Mouse (Mus musculus) forebrain, embryonic 15.5 days (tissue): ENCODE data around the gene Zfp69. TPM values are rescaled to one million over a fixed set of nuclear protein-coding genes. Genes with fewer than 3 reads are reported as not detected.

Experiments
- ATAC-seq: fragments of 200-750 bp; cut with Nextera tagmentation; replicated peaks from 2 replicates; pipeline ENCODE4 v1.8.0; 2017; ENCODE audit warnings: mild to moderate bottlenecking, moderate TSS enrichment, moderate library complexity
- H3K27ac ChIP-seq: fragments of 300-500 bp; sonication (generic); replicated peaks from 2 replicates; pipeline ENCODE4 v1.5.1; 2015; ENCODE audit warnings: mild to moderate bottlenecking, inconsistent platforms
- H3K27me3 ChIP-seq: fragments of 300-500 bp; sonication (generic); 2 replicates; pipeline ENCODE4 v1.6.1; 2015; ENCODE audit warnings: inconsistent platforms
- H3K36me3 ChIP-seq: fragments of 300-500 bp; sonication (generic); 2 replicates; pipeline ENCODE4 v1.6.1; 2015; ENCODE audit warnings: mild to moderate bottlenecking, inconsistent platforms
- H3K4me1 ChIP-seq: fragments of 300-500 bp; sonication (generic); 2 replicates; pipeline ENCODE4 v1.6.1; 2015; ENCODE audit warnings: inconsistent platforms
- H3K4me2 ChIP-seq: fragments of 300-500 bp; sonication (generic); replicated peaks from 2 replicates; pipeline ENCODE4 v1.6.1; 2015; ENCODE audit warnings: mild to moderate bottlenecking, inconsistent platforms
- H3K4me3 ChIP-seq: fragments of 300-500 bp; sonication (generic); 2 replicates; pipeline ENCODE4 v1.5.1; 2015; ENCODE audit warnings: mild to moderate bottlenecking, inconsistent platforms
- H3K9ac ChIP-seq: fragments of 300-500 bp; sonication (generic); replicated peaks from 2 replicates; pipeline ENCODE4 v1.6.1; 2015; ENCODE audit warnings: mild to moderate bottlenecking, inconsistent platforms
- H3K9me3 ChIP-seq: fragments of 300-500 bp; sonication (generic); 2 replicates; pipeline ENCODE4 v1.6.1; 2016; ENCODE audit warnings: inconsistent platforms
- WGBS: fragments of 180-500 bp; shearing (Covaris S2); methylation state at CpG from one replicate; pipeline ENCODE4 v1.1.7; 2015; ENCODE audit warnings: mixed read lengths; 5-methylcytosine and 5-hydroxymethylcytosine counted together
- polyA plus RNA-seq: library from polyadenylated mRNA; unstranded; fragments of >200 nt; fragmentation: Nextera tagmentation; extraction: Ambion mirVana; gene quantifications from 2 replicates; pipeline ENCODE4 v1.2.1, GENCODE M21; 2015

Zfp69 gene
- polyA plus RNA-seq, 1 experiment from 2014 or later: 6.6 TPM

DNA sequence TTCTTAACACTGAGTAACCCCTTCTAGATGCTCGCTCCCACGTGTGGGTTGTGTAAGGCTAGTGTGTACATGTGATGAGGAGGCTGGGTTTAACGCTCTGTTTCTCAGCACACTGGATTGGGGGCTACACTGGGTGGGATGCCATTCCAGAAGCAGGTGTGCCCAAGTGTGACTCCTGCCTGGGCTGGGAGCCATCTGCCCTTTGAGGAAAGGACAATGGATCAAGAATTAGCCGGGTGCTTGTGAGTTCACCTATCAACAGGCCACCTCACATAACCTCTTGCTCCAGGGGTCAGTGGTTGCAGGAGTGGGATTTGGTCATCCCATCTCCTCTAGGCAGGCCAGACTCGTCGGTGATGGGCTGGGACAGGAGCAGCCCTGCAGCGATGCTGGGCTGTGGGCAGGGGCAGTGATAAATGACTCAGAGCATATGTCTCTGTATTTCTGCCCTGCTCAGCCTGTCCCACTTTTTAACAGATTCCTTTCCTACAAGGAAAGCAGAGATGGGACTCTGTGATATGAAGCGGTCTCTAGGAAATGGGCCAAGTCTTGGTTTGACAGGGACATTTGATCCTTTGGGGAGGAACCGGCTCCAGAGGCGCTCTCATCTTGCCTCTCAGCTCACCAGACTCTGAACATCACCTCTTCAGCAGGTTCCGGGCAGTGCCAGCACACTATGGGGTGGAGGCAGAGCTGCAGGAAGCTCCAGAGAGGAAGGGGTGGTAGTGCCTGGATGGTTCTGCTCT lies 57.7 kb downstream of the Zfp69 start:
- Histone ChIP-seq H3K9me3 (no peaks in the 10 kb centered on the region), H3K4me2 (no peak overlapping the region), H3K36me3 (no peaks in the 10 kb centered on the region), H3K4me1 (no peaks in the 10 kb centered on the region), H3K9ac (no peak overlapping the region), H3K27ac (no peak overlapping the region), H3K4me3 (no peak overlapping the region), H3K27me3 (no peaks in the 10 kb centered on the region)
- 83% methylated on average over 11 of the region's 11 CpGs for WGBS
- no peak for ATAC-seq

GRCm38 (mm10) chr4:120892516-120892915 lies 59.0 kb downstream of the Zfp69 start:
- Histone ChIP-seq H3K27me3 (no peaks in the 10 kb centered on the region), H3K9ac (no peak overlapping the region), H3K9me3 (no peaks in the 10 kb centered on the region), H3K4me3 (no peak overlapping the region), H3K27ac (no peak overlapping the region), H3K4me1 (no peaks in the 10 kb centered on the region), H3K36me3 (no peaks in the 10 kb centered on the region), H3K4me2 (no peak overlapping the region)
- no peak for ATAC-seq
- WGBS: 82% methylated on average over 1 of the region's 1 CpGs

GRCm38 (mm10) chr4:120891960-120892359 lies 59.5 kb downstream of the Zfp69 start:
- ATAC-seq: no peak
- no peaks in the 10 kb centered on the region for H3K9me3 ChIP-seq
- no peak overlapping the region for H3K9ac ChIP-seq
- H3K4me2 ChIP-seq: no peak overlapping the region
- no peak overlapping the region for H3K27ac ChIP-seq
- no peak overlapping the region for H3K4me3 ChIP-seq
- H3K27me3 ChIP-seq: no peaks in the 10 kb centered on the region
- H3K36me3 ChIP-seq: no peaks in the 10 kb centered on the region
- no peaks in the 10 kb centered on the region for H3K4me1 ChIP-seq

DNA sequence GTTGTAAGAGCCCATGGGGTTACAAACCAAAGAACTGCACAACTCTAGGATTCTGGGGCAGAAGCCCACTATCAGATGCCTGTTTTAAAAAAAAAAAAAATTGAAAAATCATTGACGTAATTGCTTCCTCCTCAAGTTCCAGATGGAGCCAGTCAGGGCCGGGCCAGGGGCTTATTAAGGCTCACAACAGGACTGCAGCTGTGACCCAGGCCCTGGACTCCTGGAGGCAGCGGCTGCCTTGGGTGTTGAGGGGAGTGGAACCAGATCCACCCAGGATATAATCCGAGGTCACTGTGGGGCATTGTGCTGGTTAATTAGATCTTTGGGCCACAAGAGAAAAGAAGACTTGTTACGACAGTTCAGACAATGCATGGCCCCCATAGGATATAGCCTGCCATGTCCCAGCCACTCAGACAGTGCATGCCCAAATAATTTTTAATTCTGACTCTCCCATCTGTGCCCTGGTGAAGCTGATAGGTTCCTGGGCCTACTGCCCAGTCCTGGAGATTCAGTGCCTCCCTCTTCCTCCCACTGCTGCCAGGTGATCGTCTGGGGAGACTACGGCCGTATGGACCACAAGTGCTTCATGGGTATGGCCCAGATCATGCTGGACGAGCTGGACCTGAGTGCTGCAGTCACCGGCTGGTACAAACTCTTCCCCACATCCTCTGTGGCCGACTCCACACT lies 60.6 kb downstream of the Zfp69 start:
- Histone ChIP-seq H3K9me3 (no peaks in the 10 kb centered on the region), H3K9ac (no peak overlapping the region), H3K4me1 (peaks cover 4% of the 10 kb centered on the region), H3K27ac (no peak overlapping the region), H3K36me3 (no peaks in the 10 kb centered on the region), H3K4me2 (no peak overlapping the region), H3K4me3 (no peak overlapping the region), H3K27me3 (no peaks in the 10 kb centered on the region)
- WGBS: 57% methylated on average over 11 of the region's 11 CpGs
- no peak for ATAC-seq

- no peaks in the 10 kb centered on the region for H3K27me3 ChIP-seq
- H3K36me3 ChIP-seq: no peaks in the 10 kb centered on the region
- peaks cover 13% of the 10 kb centered on the region for H3K4me1 ChIP-seq
- no peak overlapping the region for H3K9ac ChIP-seq
- H3K4me3 ChIP-seq: no peak overlapping the region
- no peak overlapping the region for H3K4me2 ChIP-seq
- WGBS: 81% methylated on average over 8 of the region's 8 CpGs
- H3K27ac ChIP-seq: no peak overlapping the region
- no peaks in the 10 kb centered on the region for H3K9me3 ChIP-seq
- ATAC-seq: no peak
Measured at GRCm38 (mm10) chr4:120888884-120889283, 62.6 kb downstream of the Zfp69 start.

- Histone ChIP-seq H3K9me3 (no peaks in the 10 kb centered on the region), H3K4me2 (no peak overlapping the region), H3K9ac (no peak overlapping the region), H3K27me3 (no peaks in the 10 kb centered on the region), H3K36me3 (no peaks in the 10 kb centered on the region), H3K4me3 (no peak overlapping the region), H3K27ac (no peak overlapping the region), H3K4me1 (peaks cover 20% of the 10 kb centered on the region)
- WGBS: 27% methylated on average over 8 of the region's 8 CpGs
- no peak for ATAC-seq
Measured at GRCm38 (mm10) chr4:120887381-120888112, 64.0 kb downstream of the Zfp69 start.

DNA sequence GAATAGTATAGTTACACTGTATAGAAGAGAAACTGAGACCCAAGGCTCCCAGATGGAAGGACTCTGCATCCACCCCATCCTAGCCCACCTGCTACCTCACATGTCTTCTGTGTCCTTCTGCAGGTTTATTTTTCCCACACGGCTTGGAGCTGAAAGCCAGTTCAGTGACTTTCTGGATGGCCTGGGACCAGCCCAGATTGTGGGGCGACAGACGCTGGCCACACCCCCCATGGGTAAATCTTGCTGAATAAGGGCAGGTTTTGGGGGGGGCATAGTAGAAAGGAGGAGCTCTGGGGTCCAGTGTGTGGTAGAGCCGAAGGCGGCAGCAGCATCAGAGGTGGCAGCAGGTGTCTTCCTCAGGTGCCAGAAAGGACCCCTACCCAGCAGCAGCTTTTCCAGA lies 64.7 kb downstream of the Zfp69 start:
- H3K9ac ChIP-seq: no peak overlapping the region
- H3K9me3 ChIP-seq: no peaks in the 10 kb centered on the region
- ATAC-seq: no peak
- no peak overlapping the region for H3K4me3 ChIP-seq
- no peaks in the 10 kb centered on the region for H3K36me3 ChIP-seq
- H3K4me1 ChIP-seq: peaks cover 28% of the 10 kb centered on the region
- no peak overlapping the region for H3K27ac ChIP-seq
- WGBS: 78% methylated on average over 5 of the region's 5 CpGs
- no peaks in the 10 kb centered on the region for H3K27me3 ChIP-seq
- no peak overlapping the region for H3K4me2 ChIP-seq

- ATAC-seq: no peak
- H3K9ac ChIP-seq: no peak overlapping the region
- no peak overlapping the region for H3K27ac ChIP-seq
- WGBS: 28% methylated on average over 4 of the region's 4 CpGs
- H3K27me3 ChIP-seq: no peaks in the 10 kb centered on the region
- H3K4me1 ChIP-seq: peaks cover 33% of the 10 kb centered on the region
- H3K4me2 ChIP-seq: no peak overlapping the region
- no peaks in the 10 kb centered on the region for H3K36me3 ChIP-seq
- no peaks in the 10 kb centered on the region for H3K9me3 ChIP-seq
- H3K4me3 ChIP-seq: no peak overlapping the region
Measured at GRCm38 (mm10) chr4:120886131-120886530, 65.4 kb downstream of the Zfp69 start.

DNA sequence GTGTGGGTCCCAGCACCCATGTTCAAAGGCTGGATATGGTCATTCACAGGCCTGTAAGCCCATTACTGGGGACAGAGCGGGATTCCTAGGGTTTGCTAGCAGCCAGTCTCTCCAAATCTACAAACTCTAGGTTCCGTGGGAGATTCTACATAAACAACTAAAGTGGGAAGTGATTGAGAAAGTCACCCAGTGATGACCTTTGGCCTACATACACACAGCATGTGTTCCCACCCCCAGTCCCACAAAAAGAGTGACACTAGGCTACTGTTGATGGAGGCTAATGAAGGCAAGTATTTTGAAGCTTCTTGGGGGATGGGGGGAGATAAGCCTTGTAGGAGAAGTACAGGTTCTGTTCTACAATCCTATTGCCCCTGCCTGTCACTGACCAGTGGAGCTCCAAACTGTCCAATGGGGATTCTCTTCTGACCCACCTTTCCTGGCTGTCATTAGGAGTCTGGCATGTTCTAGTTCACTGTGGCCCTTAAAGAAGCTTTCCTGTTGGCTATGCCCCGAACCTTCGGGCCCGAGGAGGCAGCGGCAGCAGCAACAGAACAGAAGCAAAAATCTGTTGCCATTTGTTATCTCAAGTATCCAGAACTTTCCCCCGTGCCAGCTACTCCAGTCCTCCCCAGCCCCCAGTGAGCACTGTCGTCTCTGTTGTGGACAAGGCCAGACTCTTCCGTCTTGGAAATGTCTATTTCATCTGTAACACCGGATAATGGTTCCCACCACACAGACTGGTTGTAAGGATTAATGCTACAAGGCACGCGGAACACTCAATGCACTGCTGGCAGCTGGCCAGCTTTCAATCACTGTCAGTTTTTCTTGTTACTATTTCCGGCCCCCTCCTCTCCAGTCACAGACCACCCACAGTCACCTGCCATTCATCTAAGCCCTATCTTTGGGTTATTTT lies 66.0 kb downstream of the Zfp69 start:
- Histone ChIP-seq H3K27ac (no peak overlapping the region; the same call in 1 of the 2 replicates), H3K9me3 (no peaks in the 10 kb centered on the region), H3K36me3 (no peaks in the 10 kb centered on the region), H3K4me2 (no peak overlapping the region), H3K9ac (no peak overlapping the region), H3K4me3 (no peak overlapping the region), H3K4me1 (peaks cover 33% of the 10 kb centered on the region), H3K27me3 (no peaks in the 10 kb centered on the region)
- 33% methylated on average over 13 of the region's 13 CpGs for WGBS
- ATAC-seq: no peak

DNA sequence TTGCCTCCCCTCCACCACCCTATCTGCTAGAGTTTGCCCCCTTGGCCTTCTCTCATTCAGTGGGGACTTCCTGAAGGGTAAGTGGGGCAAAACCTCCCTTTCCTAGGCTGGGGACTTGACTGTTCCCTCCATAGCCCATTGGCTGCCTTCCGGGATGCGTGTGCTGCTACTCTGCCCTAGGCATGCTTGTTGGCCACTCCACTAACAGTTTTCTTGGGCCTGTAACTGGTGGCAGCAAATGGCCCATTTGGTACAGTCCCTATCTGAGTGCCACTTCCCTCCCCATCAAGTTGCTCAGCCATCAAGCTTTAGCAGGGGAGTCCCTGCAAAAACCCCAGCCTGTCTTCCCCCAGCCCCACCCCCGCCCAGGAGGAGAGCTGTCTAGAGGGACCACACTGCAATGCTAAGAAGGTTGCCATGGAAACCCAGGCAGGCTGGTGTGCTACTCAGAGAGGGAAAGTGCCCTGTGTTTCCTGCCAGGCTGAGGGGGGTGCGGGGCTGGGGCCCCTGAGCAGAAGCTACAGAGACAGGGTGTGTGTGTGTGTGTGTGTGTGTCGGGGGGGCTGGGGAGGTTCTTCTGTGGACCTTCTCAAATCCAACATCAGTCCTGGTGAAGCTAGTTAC lies 69.4 kb downstream of the Zfp69 start:
- 28% methylated on average over 5 of the region's 5 CpGs for WGBS
- H3K4me2 ChIP-seq: no peak overlapping the region
- no peak overlapping the region for H3K9ac ChIP-seq

GRCm38 (mm10) chr4:120880731-120881432 lies 70.6 kb downstream of the Zfp69 start:
- H3K27me3 ChIP-seq: no peaks in the 10 kb centered on the region
- peaks cover 42% of the 10 kb centered on the region for H3K4me1 ChIP-seq
- H3K4me2 ChIP-seq: no peak overlapping the region
- 61% methylated on average over 6 of the region's 6 CpGs for WGBS
- H3K36me3 ChIP-seq: no peaks in the 10 kb centered on the region
- no peak overlapping the region for H3K9ac ChIP-seq
- H3K27ac ChIP-seq: no peak overlapping the region
- no peak for ATAC-seq
- H3K9me3 ChIP-seq: no peaks in the 10 kb centered on the region
- no peak overlapping the region for H3K4me3 ChIP-seq

More for the DNA sequence above, 69.4 kb downstream of the Zfp69 start:
- peak; percentile 90 for ATAC-seq
- H3K36me3 ChIP-seq: no peaks in the 10 kb centered on the region
- H3K4me1 ChIP-seq: peaks cover 46% of the 10 kb centered on the region
- no peaks in the 10 kb centered on the region for H3K9me3 ChIP-seq
- 0 out of 2 replicates have a peak overlapping the region, but pooled peaks have one; percentile 5 for H3K27ac ChIP-seq
- no peaks in the 10 kb centered on the region for H3K27me3 ChIP-seq
- H3K4me3 ChIP-seq: no peak overlapping the region
